Mouse (Mus musculus) kidney, postnatal 0 days (tissue): Measurements from ENCODE around the gene Myrfl. TPM values are rescaled to one million over a fixed set of nuclear protein-coding genes. Genes with fewer than 3 reads are reported as not detected.
A peak's percentile ranks its signal among the peaks of the same experiment; 100 is the strongest.

Experiments
- ATAC-seq: fragments of 200-750 bp; cut with Nextera tagmentation; replicated peaks from 2 replicates; pipeline ENCODE4 v1.8.0; 2017; ENCODE audit warnings: low read depth, moderate number of reproducible peaks, moderate TSS enrichment, moderate library complexity; ENCODE audit not compliant: low FRiP score
- DNase-seq: peaks from one replicate; pipeline ENCODE4 v3.0.0-alpha.2; 2016; ENCODE audit warnings: low spot score
- H3K27ac ChIP-seq: fragments of 300-500 bp; sonication (generic); 2 replicates; pipeline ENCODE4 v1.5.1; 2014; ENCODE audit warnings: mild to moderate bottlenecking
- H3K27me3 ChIP-seq: fragments of 300-500 bp; sonication (generic); 2 replicates; pipeline ENCODE4 v1.6.1; 2014; ENCODE audit warnings: low read length, mixed read lengths; ENCODE audit not compliant: insufficient read depth
- H3K36me3 ChIP-seq: fragments of 300-500 bp; sonication (generic); 2 replicates; pipeline ENCODE4 v1.6.1; 2014; ENCODE audit warnings: low read length, mixed read lengths; ENCODE audit not compliant: insufficient read depth
- H3K4me1 ChIP-seq: fragments of 300-500 bp; sonication (generic); replicated peaks from 2 replicates; pipeline ENCODE4 v1.6.1; 2014; ENCODE audit warnings: antibody characterized with exemption, low read length, mixed read lengths; ENCODE audit not compliant: insufficient read depth
- H3K4me2 ChIP-seq: fragments of 300-500 bp; sonication (generic); 2 replicates; pipeline ENCODE4 v1.6.1; 2014; ENCODE audit warnings: mild to moderate bottlenecking, low read length, moderate library complexity, mixed read lengths
- H3K4me3 ChIP-seq: fragments of 300-500 bp; sonication (generic); replicated peaks from 2 replicates; pipeline ENCODE4 v1.5.1; 2014; ENCODE audit warnings: low read depth, low read length
- H3K9ac ChIP-seq: fragments of 300-500 bp; sonication (generic); 2 replicates; pipeline ENCODE4 v1.6.1; 2014; ENCODE audit warnings: low read depth, low read length
- H3K9me3 ChIP-seq: fragments of 300-500 bp; sonication (generic); replicated peaks from 2 replicates; pipeline ENCODE4 v1.6.1; 2016; ENCODE audit warnings: low read length, inconsistent platforms, mixed read lengths
- CTCF ChIP-seq: IDR thresholded peaks from 2 replicates; pipeline ENCODE4 v1.5.1; 2016; ENCODE audit warnings: antibody characterized with exemption, low read depth, mild to moderate bottlenecking, moderate library complexity
- WGBS: fragments of 180-500 bp; shearing (Covaris S2); extraction: QIAGEN DNeasy Blood & Tissue Kit; methylation state at CpG from one replicate; pipeline ENCODE4 v1.1.7; 2014; 5-methylcytosine and 5-hydroxymethylcytosine counted together
- polyA plus RNA-seq: library from polyadenylated mRNA; unstranded; fragments of >200 nt; fragmentation: Nextera tagmentation; extraction: Ambion mirVana; gene quantifications from 2 replicates; pipeline ENCODE4 v1.2.1, GENCODE M21; 2015

Myrfl gene
- polyA plus RNA-seq, 1 experiment from 2014 or later, result 0.04 TPM

- Histone ChIP-seq H3K4me2 (no peak overlapping the region), H3K9ac (no peak overlapping the region), H3K4me1 (no peaks in the 10 kb centered on the region), H3K36me3 (peaks cover 30% of the 10 kb centered on the region), H3K4me3 (no peak overlapping the region), H3K27me3 (no peaks in the 10 kb centered on the region), H3K27ac (no peak overlapping the region), H3K9me3 (no peaks in the 10 kb centered on the region)
- no peak for TF ChIP-seq CTCF
- WGBS, result 90% methylated on average over 8 of the region's 8 CpGs
- ATAC-seq, result no peak
- DNase-seq, result no peak
Measured at GRCm38 (mm10) chr10:116915286-116915685, 18.6 kb upstream of the Myrfl start.

- Histone ChIP-seq H3K9ac (no peak overlapping the region), H3K4me2 (no peak overlapping the region), H3K4me3 (no peak overlapping the region), H3K27me3 (no peaks in the 10 kb centered on the region), H3K27ac (no peak overlapping the region), H3K9me3 (no peaks in the 10 kb centered on the region), H3K4me1 (no peaks in the 10 kb centered on the region), H3K36me3 (peaks cover 33% of the 10 kb centered on the region)
- 79% methylated on average over 9 of the region's 9 CpGs for WGBS
- no peak for TF ChIP-seq CTCF
- ATAC-seq (no peak), DNase-seq (peak; percentile 20)
Measured at GRCm38 (mm10) chr10:116914586-116914985, 17.9 kb upstream of the Myrfl start.

DNA sequence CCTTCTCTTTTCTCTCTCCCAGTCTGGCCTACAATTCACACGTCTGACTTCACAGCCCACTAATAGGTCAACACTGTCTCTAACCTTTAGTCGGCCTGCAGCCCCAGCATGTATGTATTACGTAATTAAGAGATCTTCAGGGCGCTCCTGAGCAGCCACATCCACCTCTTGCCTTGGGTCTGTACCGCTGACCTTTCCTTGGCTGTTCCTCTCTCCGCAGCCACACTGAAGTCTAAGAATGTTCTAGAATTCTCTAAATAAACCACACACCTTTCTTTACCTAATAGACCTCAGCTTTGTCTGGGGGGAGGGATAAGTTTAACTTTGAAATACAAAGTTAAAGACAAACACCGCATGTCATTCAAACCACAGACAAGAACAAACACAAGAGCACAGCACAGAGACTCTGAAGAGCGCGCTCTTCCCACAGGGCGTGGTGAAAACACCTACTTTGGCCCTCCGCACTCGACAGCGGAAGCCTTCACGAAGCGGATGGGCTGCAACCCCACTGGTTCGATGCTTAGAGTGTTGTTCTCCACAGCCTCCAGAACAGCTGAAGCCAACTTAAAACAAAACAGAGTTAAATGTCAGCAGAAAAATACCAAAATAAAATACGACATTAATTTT lies 17.0 kb upstream of the Myrfl start:
- Histone ChIP-seq H3K27ac (no peak overlapping the region), H3K9ac (no peak overlapping the region), H3K4me2 (no peak overlapping the region), H3K9me3 (no peaks in the 10 kb centered on the region), H3K4me3 (no peak overlapping the region), H3K36me3 (peaks cover 36% of the 10 kb centered on the region), H3K4me1 (no peaks in the 10 kb centered on the region), H3K27me3 (no peaks in the 10 kb centered on the region)
- no peak for DNase-seq
- ATAC-seq, result no peak
- no peak for TF ChIP-seq CTCF
- 81% methylated on average over 17 of the region's 17 CpGs for WGBS

DNA sequence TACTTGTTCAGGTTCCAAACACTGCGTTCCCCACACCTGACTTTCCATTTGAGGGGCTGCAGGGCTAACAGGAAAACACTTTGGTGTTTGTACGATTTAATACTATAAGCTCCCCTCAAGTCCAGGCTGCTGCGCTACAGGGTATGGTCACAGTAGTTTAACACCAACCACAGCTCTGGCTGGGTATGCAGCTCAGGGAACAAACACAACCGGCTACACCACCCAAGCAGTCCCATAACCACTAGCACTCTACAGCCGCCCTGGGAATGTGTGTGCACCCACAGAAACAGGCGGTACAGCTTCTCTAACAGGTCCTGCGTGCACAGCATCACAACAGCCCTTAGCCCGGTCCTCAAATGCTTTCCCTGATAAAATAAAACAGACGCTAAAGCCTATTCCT lies 16.1 kb upstream of the Myrfl start:
- H3K9ac ChIP-seq, result no peak overlapping the region
- H3K4me3 ChIP-seq, result no peak overlapping the region
- no peaks in the 10 kb centered on the region for H3K27me3 ChIP-seq
- DNase-seq, result no peak
- TF ChIP-seq CTCF, result no peak
- no peak overlapping the region for H3K27ac ChIP-seq
- no peak for ATAC-seq
- H3K36me3 ChIP-seq, result peaks cover 31% of the 10 kb centered on the region
- WGBS, result 94% methylated on average over 9 of the region's 9 CpGs
- H3K9me3 ChIP-seq, result no peaks in the 10 kb centered on the region
- no peak overlapping the region for H3K4me2 ChIP-seq
- no peaks in the 10 kb centered on the region for H3K4me1 ChIP-seq

DNA sequence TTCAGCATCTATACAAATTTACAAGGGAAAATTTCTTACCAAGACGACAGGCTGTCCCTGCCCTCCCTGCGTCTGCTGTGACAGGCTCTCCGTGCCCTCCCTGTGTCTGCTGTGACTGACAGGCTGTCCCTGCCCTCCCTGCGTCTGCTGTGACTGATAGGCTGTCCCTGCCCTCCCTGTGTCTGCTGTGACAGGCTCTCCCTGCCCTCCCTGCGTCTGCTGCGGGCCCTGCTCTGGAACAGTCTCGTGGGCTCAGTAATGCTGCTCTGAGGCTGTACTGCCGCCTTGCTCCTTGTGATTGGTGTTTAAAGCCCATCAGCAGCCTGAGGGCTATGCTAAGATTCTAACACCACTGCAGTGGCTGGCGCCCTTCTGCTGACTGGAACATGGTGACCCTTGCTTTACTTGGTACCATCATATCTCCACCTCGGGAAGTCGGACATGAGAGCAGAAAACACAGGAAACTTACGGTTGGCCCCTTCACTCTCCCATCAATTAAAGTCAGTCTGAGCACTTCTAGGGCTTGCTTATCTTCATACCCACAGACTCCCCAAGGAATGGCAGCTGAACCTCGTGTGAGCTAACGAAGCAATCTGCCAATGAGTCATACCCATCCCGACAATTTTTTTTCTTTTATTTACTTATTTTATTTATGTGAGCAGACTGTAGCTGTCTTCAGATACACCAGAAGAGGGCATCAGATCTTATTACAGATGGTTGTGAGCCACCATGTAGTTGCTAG lies 12.4 kb upstream of the Myrfl start:
- no peak for ATAC-seq
- TF ChIP-seq CTCF, result no peak
- no peak for DNase-seq
- no peaks in the 10 kb centered on the region for H3K27me3 ChIP-seq
- no peak overlapping the region for H3K4me2 ChIP-seq
- H3K4me3 ChIP-seq, result no peak overlapping the region
- no peak overlapping the region for H3K9ac ChIP-seq
- H3K36me3 ChIP-seq, result peaks cover 46% of the 10 kb centered on the region
- no peak overlapping the region for H3K27ac ChIP-seq
- H3K9me3 ChIP-seq, result no peaks in the 10 kb centered on the region
- H3K4me1 ChIP-seq, result no peaks in the 10 kb centered on the region
- WGBS, result 73% methylated on average over 15 of the region's 15 CpGs

GRCm38 (mm10) chr10:116906794-116907193 lies 10.1 kb upstream of the Myrfl start:
- ATAC-seq (no peak), DNase-seq (no peak)
- Histone ChIP-seq H3K4me1 (no peaks in the 10 kb centered on the region), H3K27ac (no peak overlapping the region), H3K36me3 (peaks cover 32% of the 10 kb centered on the region; the same call in 1 of the 2 replicates), H3K27me3 (no peaks in the 10 kb centered on the region), H3K9ac (no peak overlapping the region), H3K4me3 (no peak overlapping the region), H3K4me2 (no peak overlapping the region), H3K9me3 (no peaks in the 10 kb centered on the region)
- 63% methylated on average over 9 of the region's 9 CpGs for WGBS
- TF ChIP-seq CTCF, result no peak
